Mouse (Mus musculus) hindbrain, embryonic 13.5 days (tissue): ENCODE results near the gene Ifitm3. TPM values are rescaled to one million over a fixed set of nuclear protein-coding genes. Genes with fewer than 3 reads are reported as not detected.

Experiments
- ATAC-seq: fragments of 200-750 bp; cut with Nextera tagmentation; 2 replicates; pipeline ENCODE4 v1.8.0; 2017; ENCODE audit warnings: moderate TSS enrichment; ENCODE audit not compliant: low FRiP score
- H3K27ac ChIP-seq: fragments of 300-500 bp; sonication (generic); 2 replicates; pipeline ENCODE4 v1.5.1; 2015; ENCODE audit warnings: inconsistent platforms, mild to moderate bottlenecking, moderate library complexity
- H3K27me3 ChIP-seq: fragments of 300-500 bp; sonication (generic); 2 replicates; pipeline ENCODE4 v1.6.1; 2015; ENCODE audit warnings: mild to moderate bottlenecking, inconsistent platforms
- H3K36me3 ChIP-seq: fragments of 300-500 bp; sonication (generic); 2 replicates; pipeline ENCODE4 v1.6.1; 2015; ENCODE audit warnings: mild to moderate bottlenecking, inconsistent platforms
- H3K4me1 ChIP-seq: fragments of 300-500 bp; sonication (generic); replicated peaks from 2 replicates; pipeline ENCODE4 v1.6.1; 2015; ENCODE audit warnings: inconsistent platforms
- H3K4me2 ChIP-seq: fragments of 300-500 bp; sonication (generic); 2 replicates; pipeline ENCODE4 v1.6.1; 2015; ENCODE audit warnings: inconsistent platforms, mild to moderate bottlenecking, moderate library complexity
- H3K4me3 ChIP-seq: fragments of 300-500 bp; sonication (generic); 2 replicates; pipeline ENCODE4 v1.5.1; 2015; ENCODE audit warnings: mild to moderate bottlenecking, inconsistent platforms
- H3K9ac ChIP-seq: fragments of 300-500 bp; sonication (generic); 2 replicates; pipeline ENCODE4 v1.6.1; 2015; ENCODE audit warnings: mild to moderate bottlenecking, inconsistent platforms
- H3K9me3 ChIP-seq: fragments of 300-500 bp; sonication (generic); 2 replicates; pipeline ENCODE4 v1.6.1; 2016; ENCODE audit warnings: inconsistent platforms
- WGBS: fragments of 180-500 bp; shearing (Covaris S2); methylation state at CpG from one replicate; pipeline ENCODE4 v1.1.7; 2015; 5-methylcytosine and 5-hydroxymethylcytosine counted together
- polyA plus RNA-seq: library from polyadenylated mRNA; unstranded; fragments of >200 nt; fragmentation: Nextera tagmentation; extraction: Ambion mirVana; gene quantifications from 2 replicates; pipeline ENCODE4 v1.2.1, GENCODE M21; 2015

Gene Ifitm3
- 29.0 and 29.1 TPM in 2 replicates for polyA plus RNA-seq

GRCm38 (mm10) chr7:141010593-141010992 is at the start of gene Ifitm3:
Ifitm3 (minus strand) TSS chr7:141010770.
- Histone ChIP-seq H3K9ac (no peak within 1 kb of the TSS), H3K9me3 (no peaks in the 10 kb centered on the region), H3K27ac (no peak within 1 kb of the TSS), H3K4me1 (peaks cover 15% of the 10 kb centered on the region), H3K27me3 (0 out of 2 replicates have a peak, but pooled peaks cover 4% of the 10 kb centered on the region), H3K36me3 (no peaks in the 10 kb centered on the region), H3K4me3 (no peak within 1 kb of the TSS), H3K4me2 (peak within 1 kb of the TSS; percentile 26)
- 37% methylated on average over 10 of the region's 10 CpGs for WGBS
- no peak for ATAC-seq

- H3K9ac ChIP-seq = peak overlapping the region; percentile 99
These were observed 49.4 kb upstream of the Ifitm3 start for GRCm38 (mm10) chr7:141059929-141060328.

DNA sequence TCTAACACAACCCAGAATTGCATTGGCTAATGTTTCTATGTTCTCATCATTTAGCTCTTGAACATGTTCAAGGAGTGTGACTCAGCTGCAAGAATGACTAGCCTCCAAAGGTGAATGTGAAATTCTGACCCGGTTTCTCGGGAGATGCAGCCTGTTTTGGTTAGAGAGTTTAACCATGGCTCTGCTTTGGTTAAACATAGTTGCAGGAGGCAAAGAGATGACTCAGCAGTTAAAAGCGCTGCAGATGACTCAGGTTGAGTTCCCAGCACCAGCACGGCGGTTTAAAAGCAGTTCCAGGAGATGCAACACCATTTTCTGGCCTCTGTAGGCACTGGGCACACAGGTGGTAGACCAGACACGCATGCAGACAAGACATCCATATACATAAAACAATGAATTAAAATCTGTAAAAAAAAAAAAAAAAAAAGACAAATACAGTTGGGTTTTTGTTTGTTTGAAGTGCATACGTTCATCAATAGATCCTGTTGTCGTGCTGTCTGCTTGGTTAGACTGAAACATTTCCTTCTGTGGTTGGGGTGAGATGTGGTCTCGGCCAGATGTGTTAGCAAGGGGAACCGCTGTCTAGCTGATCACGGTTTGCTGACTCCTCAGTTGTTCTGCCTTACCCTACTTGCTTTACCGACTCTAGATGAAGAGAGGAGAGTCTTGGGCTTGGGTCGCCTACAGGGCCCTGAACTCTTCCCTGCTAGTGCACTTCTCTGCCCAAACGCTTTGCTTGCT is 48.2 kb upstream of the Ifitm3 start:
- no peaks in the 10 kb centered on the region for H3K27me3 ChIP-seq
- no peak overlapping the region for H3K4me2 ChIP-seq
- H3K4me1 ChIP-seq = peaks cover 38% of the 10 kb centered on the region
- WGBS = 98% methylated on average over 14 of the region's 14 CpGs
- no peak overlapping the region for H3K9ac ChIP-seq
- peaks cover 19% of the 10 kb centered on the region for H3K36me3 ChIP-seq
- H3K9me3 ChIP-seq = peaks cover 4% of the 10 kb centered on the region; the same call in 1 of the 2 replicates
- ATAC-seq = no peak
- no peak overlapping the region for H3K27ac ChIP-seq
- H3K4me3 ChIP-seq = no peak overlapping the region

More at GRCm38 (mm10) chr7:141059929-141060328, 49.4 kb upstream of the Ifitm3 start:
- H3K36me3 ChIP-seq = peaks cover 30% of the 10 kb centered on the region
- 75% methylated on average over 2 of the region's 2 CpGs for WGBS
- peak overlapping the region; percentile 97 for H3K27ac ChIP-seq
- no peak for ATAC-seq
- H3K4me1 ChIP-seq = peaks cover 39% of the 10 kb centered on the region
- peak overlapping the region; percentile 92 for H3K4me3 ChIP-seq
- H3K9me3 ChIP-seq = peaks cover 4% of the 10 kb centered on the region; the same call in 1 of the 2 replicates
- H3K4me2 ChIP-seq = peak overlapping the region; percentile 82
- no peaks in the 10 kb centered on the region for H3K27me3 ChIP-seq

- Histone ChIP-seq H3K4me3 (no peak overlapping the region), H3K9ac (no peak overlapping the region), H3K4me1 (peaks cover 25% of the 10 kb centered on the region), H3K27ac (no peak overlapping the region), H3K27me3 (no peaks in the 10 kb centered on the region), H3K9me3 (peaks cover 4% of the 10 kb centered on the region; the same call in 1 of the 2 replicates), H3K36me3 (peaks cover 10% of the 10 kb centered on the region), H3K4me2 (no peak overlapping the region)
- no peak for ATAC-seq
- WGBS = 97% methylated on average over 1 of the region's 1 CpGs
These were observed 47.0 kb upstream of the Ifitm3 start for GRCm38 (mm10) chr7:141057541-141057940.

DNA sequence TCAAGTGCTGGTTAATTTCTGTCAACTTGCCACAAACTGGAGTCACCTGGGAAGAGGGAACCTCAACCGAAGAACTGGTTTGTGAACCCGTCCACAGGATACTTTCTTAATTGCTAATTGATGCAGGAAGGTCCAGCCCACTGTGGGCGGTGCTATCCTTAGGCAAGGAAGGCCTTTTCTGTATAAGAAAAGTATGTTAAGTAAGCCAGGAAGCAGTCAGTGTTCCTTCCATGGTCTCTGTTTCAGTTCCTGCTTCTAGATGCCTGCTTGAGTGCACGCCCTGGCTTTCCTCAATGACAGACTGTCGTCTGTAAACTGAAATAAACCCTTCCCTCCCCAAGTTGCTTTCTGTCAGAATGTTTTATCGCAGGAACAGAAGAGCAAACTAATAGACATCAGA is 46.4 kb upstream of the Ifitm3 start:
- WGBS = 92% methylated on average over 6 of the region's 6 CpGs
- Histone ChIP-seq H3K27me3 (no peaks in the 10 kb centered on the region), H3K4me2 (no peak overlapping the region), H3K4me3 (no peak overlapping the region), H3K9ac (no peak overlapping the region), H3K36me3 (peaks cover 8% of the 10 kb centered on the region; the same call in 1 of the 2 replicates), H3K27ac (no peak overlapping the region), H3K4me1 (peaks cover 20% of the 10 kb centered on the region), H3K9me3 (peaks cover 4% of the 10 kb centered on the region; the same call in 1 of the 2 replicates)
- no peak for ATAC-seq

GRCm38 (mm10) chr7:141055785-141056184 is 45.2 kb upstream of the Ifitm3 start:
- no peaks in the 10 kb centered on the region for H3K27me3 ChIP-seq
- peaks cover 4% of the 10 kb centered on the region; the same call in 1 of the 2 replicates for H3K9me3 ChIP-seq
- H3K27ac ChIP-seq = no peak overlapping the region
- H3K4me2 ChIP-seq = no peak overlapping the region
- WGBS = 86% methylated on average over 4 of the region's 4 CpGs
- no peak overlapping the region for H3K4me3 ChIP-seq
- peaks cover 13% of the 10 kb centered on the region for H3K4me1 ChIP-seq
- no peak for ATAC-seq
- H3K9ac ChIP-seq = no peak overlapping the region
- H3K36me3 ChIP-seq = peaks cover 8% of the 10 kb centered on the region; the same call in 1 of the 2 replicates

- Histone ChIP-seq H3K36me3 (peaks cover 8% of the 10 kb centered on the region; the same call in 1 of the 2 replicates), H3K9ac (no peak overlapping the region), H3K9me3 (peaks cover 4% of the 10 kb centered on the region; the same call in 1 of the 2 replicates), H3K4me2 (no peak overlapping the region), H3K27ac (no peak overlapping the region), H3K4me1 (peaks cover 6% of the 10 kb centered on the region), H3K27me3 (no peaks in the 10 kb centered on the region), H3K4me3 (no peak overlapping the region)
- no peak for ATAC-seq
- 86% methylated on average over 2 of the region's 2 CpGs for WGBS
These were observed 41.9 kb upstream of the Ifitm3 start for GRCm38 (mm10) chr7:141052421-141052820.

GRCm38 (mm10) chr7:141052016-141052415 is 41.4 kb upstream of the Ifitm3 start:
- H3K4me2 ChIP-seq = no peak overlapping the region
- H3K9ac ChIP-seq = no peak overlapping the region
- H3K27me3 ChIP-seq = no peaks in the 10 kb centered on the region
- H3K4me1 ChIP-seq = peaks cover 10% of the 10 kb centered on the region
- H3K36me3 ChIP-seq = peaks cover 8% of the 10 kb centered on the region; the same call in 1 of the 2 replicates
- 91% methylated on average over 4 of the region's 4 CpGs for WGBS
- ATAC-seq = no peak
- H3K27ac ChIP-seq = no peak overlapping the region
- H3K4me3 ChIP-seq = no peak overlapping the region
- peaks cover 4% of the 10 kb centered on the region; the same call in 1 of the 2 replicates for H3K9me3 ChIP-seq

DNA sequence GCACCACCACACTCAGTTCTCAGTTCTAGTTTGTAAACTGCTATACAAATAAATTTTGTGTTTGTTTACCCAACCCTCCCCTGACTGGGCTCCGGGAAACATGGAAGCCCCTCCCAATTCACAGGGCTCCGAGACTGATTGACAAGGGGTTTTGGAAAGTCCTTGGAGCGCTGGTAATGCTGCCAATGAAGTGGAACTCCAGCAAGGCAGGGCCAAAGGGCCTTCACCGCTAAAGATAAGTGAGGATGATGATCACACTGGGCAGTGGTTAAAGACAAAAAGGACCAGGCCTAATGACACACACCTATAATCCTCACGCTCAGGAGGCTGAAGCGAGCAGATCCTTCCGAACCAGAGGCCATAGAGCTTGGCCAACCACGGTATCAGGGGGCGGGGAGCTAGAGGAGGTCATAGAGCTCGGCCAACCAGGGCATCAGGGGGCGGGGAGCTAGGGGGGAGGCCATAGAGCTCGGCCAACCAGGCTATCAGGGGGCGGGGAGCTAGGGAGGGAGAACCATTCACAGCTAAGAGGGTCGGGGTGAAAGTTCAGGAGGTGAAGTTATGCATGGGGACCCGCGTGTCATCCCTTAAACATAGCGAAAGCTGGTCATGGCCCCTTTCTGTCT is 40.6 kb upstream of the Ifitm3 start:
- 0 out of 2 replicates have a peak, but pooled peaks cover 3% of the 10 kb centered on the region for H3K36me3 ChIP-seq
- peaks cover 12% of the 10 kb centered on the region for H3K4me1 ChIP-seq
- H3K4me2 ChIP-seq = no peak overlapping the region
- H3K4me3 ChIP-seq = no peak overlapping the region
- H3K27ac ChIP-seq = no peak overlapping the region
- WGBS = 70% methylated on average over 17 of the region's 17 CpGs
- no peak overlapping the region for H3K9ac ChIP-seq
- no peak for ATAC-seq
- H3K9me3 ChIP-seq = peaks cover 4% of the 10 kb centered on the region; the same call in 1 of the 2 replicates
- H3K27me3 ChIP-seq = no peaks in the 10 kb centered on the region

DNA sequence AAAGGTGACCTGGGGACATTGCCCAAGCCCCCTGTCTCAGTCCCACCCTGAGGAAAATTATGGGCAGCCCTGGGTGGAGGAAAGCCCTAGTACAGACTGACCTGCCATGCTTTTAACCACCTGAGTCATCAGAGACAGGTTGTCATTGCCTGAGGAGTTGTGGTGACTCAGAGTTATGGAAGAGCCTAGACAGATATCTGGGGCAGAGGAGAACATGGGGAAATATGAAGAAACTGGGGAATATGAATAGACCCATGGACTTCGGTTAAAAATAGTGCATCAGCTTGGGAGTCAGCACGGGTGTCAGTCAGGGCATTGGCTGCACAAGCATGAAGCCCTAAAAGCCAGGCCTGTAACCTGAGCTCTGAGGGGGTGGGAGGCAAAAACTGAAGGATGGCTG is 38.8 kb upstream of the Ifitm3 start:
- Histone ChIP-seq H3K36me3 (no peaks in the 10 kb centered on the region), H3K4me1 (peaks cover 12% of the 10 kb centered on the region), H3K4me2 (no peak overlapping the region), H3K9me3 (no peaks in the 10 kb centered on the region), H3K27me3 (no peaks in the 10 kb centered on the region), H3K9ac (no peak overlapping the region), H3K4me3 (no peak overlapping the region), H3K27ac (no peak overlapping the region; the same call in 1 of the 2 replicates)
- 0 out of 2 replicates have a peak, but pooled peaks have one; percentile 1 for ATAC-seq
- 89% methylated on average over 2 of the region's 2 CpGs for WGBS

GRCm38 (mm10) chr7:141048226-141049218 is 38.0 kb upstream of the Ifitm3 start:
- Histone ChIP-seq H3K27me3 (no peaks in the 10 kb centered on the region), H3K9ac (peak overlapping the region; percentile 69), H3K9me3 (no peaks in the 10 kb centered on the region), H3K4me3 (peak overlapping the region; percentile 35), H3K27ac (peak overlapping the region; percentile 61), H3K36me3 (no peaks in the 10 kb centered on the region), H3K4me1 (peaks cover 12% of the 10 kb centered on the region), H3K4me2 (peak overlapping the region; percentile 76)
- ATAC-seq = peak; percentile 94
- 12% methylated on average over 21 of the region's 21 CpGs for WGBS
